Mouse (Mus musculus): ENCODE measurements around the gene Eif2ak2. TPM values are rescaled to one million over a fixed set of nuclear protein-coding genes. Genes with fewer than 3 reads are reported as not detected.
A peak's percentile ranks its signal among the peaks of the same experiment; 100 is the strongest.

The Eif2ak2 gene
- polyA plus RNA-seq, 1 experiment from 2014 or later: 2.3 TPM

DNA sequence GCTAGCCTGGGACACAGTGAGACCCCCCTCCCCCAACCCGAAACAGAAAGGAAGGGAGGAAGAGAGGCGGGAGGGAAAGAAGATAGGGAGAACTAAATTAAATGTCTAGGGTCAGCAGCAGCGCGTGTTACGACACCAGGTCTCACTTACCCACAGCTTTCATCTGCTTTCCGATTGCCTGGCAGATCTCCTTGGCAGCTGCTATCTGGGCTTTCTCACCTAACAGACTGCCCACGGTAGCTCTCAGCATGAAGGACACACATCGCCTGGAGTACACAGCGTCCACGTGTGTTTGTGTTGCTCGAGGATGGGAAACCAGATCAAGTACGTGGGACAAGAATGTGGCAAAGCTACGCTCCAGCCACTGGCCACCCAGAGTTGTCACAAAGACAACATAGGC, 58.0 kb downstream of the Eif2ak2 start:
- ATAC-seq (replicated peaks): no peak
- Histone ChIP-seq H3K4me3 (no peak overlapping the region), H3K27me3 (no peaks in the 10 kb centered on the region), H3K36me3 (peaks cover 78% of the 10 kb centered on the region), H3K9me3 (no peaks in the 10 kb centered on the region), H3K4me1 (no peaks in the 10 kb centered on the region), H3K4me2 (replicated peaks) (no peak overlapping the region), H3K27ac (replicated peaks) (no peak overlapping the region), H3K9ac (replicated peaks) (no peak overlapping the region)
- WGBS: 94% methylated on average over 13 of the region's 13 CpGs

DNA sequence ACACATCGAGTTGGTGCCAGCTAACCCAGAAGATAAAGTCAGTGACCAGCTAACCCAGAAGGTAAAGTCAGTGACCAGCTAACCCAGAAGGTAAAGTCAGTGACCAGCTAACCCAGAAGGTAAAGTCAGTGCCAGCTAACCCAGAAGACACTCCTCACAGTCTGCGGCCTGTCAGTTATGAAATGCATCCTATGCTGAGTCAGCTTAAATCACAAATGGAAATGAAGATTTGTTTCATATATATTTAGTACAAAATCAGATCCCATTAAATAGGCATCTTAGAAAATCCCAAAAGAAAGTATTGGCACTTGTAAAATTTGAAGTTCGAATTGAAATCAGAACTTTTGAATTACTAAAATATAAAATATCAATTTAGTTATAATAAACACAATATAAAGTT, 72.8 kb downstream of the Eif2ak2 start:
- Histone ChIP-seq H3K36me3 (peaks cover 52% of the 10 kb centered on the region), H3K4me3 (no peak overlapping the region), H3K27me3 (no peaks in the 10 kb centered on the region), H3K4me2 (replicated peaks) (no peak overlapping the region), H3K4me1 (no peaks in the 10 kb centered on the region), H3K9ac (replicated peaks) (no peak overlapping the region), H3K27ac (replicated peaks) (no peak overlapping the region), H3K9me3 (no peaks in the 10 kb centered on the region)
- no peak for ATAC-seq (replicated peaks)
- 94% methylated on average over 3 of the region's 3 CpGs for WGBS

DNA sequence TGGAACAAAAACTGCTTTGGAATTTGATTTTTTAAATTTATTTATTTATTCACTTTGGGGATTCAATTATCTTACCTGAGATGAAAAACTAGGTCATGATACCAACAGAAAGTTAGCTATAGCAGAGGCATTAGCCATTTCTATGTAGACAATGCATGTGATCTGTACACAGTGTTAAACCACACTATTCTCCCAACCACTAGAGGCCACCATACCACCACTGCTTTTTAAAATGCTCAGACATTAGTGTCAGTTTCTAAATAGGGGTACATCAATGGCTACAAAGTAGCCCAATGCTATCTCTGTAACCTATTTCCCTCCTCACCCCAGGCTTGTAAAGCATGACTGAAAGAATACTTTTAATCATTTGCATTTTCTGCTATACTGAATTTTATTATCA, 73.4 kb downstream of the Eif2ak2 start:
- Histone ChIP-seq H3K36me3 (peaks cover 46% of the 10 kb centered on the region), H3K27me3 (no peaks in the 10 kb centered on the region), H3K27ac (replicated peaks) (no peak overlapping the region), H3K4me2 (replicated peaks) (no peak overlapping the region), H3K9me3 (no peaks in the 10 kb centered on the region), H3K4me1 (no peaks in the 10 kb centered on the region), H3K9ac (replicated peaks) (no peak overlapping the region), H3K4me3 (no peak overlapping the region)
- ATAC-seq (replicated peaks): 0 out of 2 replicates have a peak, but pooled peaks have one; percentile 51

Other genes starting within 250 kb of the Eif2ak2 start
- gene Strn, start 145.4 kb downstream of the Eif2ak2 start, polyA plus RNA-seq (2015; fragmentation: Nextera tagmentation; extraction: Ambion mirVana): 5.7 and 5.8 TPM in 2 replicates
- 20.3 and 23.1 TPM in 2 replicates for gene Heatr5b, start 47.2 kb downstream of the Eif2ak2 start, polyA plus RNA-seq (2015; fragmentation: Nextera tagmentation; extraction: Ambion mirVana)
- 44.0 and 52.4 TPM in 2 replicates for gene Gpatch11, start 47.0 kb downstream of the Eif2ak2 start, polyA plus RNA-seq (2015; fragmentation: Nextera tagmentation; extraction: Ambion mirVana)
- not detected in 2 replicates for gene Sult6b1, start 24.4 kb upstream of the Eif2ak2 start, polyA plus RNA-seq (2015; fragmentation: Nextera tagmentation; extraction: Ambion mirVana)
- 98.1 and 110 TPM in 2 replicates for gene Cebpzos, start 33.9 kb upstream of the Eif2ak2 start, polyA plus RNA-seq (2015; fragmentation: Nextera tagmentation; extraction: Ambion mirVana)
- 56.5 and 64.3 TPM in 2 replicates for gene Cebpz, start 54.5 kb upstream of the Eif2ak2 start, polyA plus RNA-seq (2015; fragmentation: Nextera tagmentation; extraction: Ambion mirVana)
- 65.6 and 65.7 TPM in 2 replicates for gene Ndufaf7, start 54.6 kb upstream of the Eif2ak2 start, polyA plus RNA-seq (2015; fragmentation: Nextera tagmentation; extraction: Ambion mirVana)
- 29.2 and 30.1 TPM in 2 replicates for gene Prkd3, start 138.2 kb upstream of the Eif2ak2 start, polyA plus RNA-seq (2015; fragmentation: Nextera tagmentation; extraction: Ambion mirVana)
- 12.2 and 13.7 TPM in 2 replicates for gene Qpct, start 169.3 kb upstream of the Eif2ak2 start, polyA plus RNA-seq (2015; fragmentation: Nextera tagmentation; extraction: Ambion mirVana)